Comparison of ENCODE assay signal across 9 mouse cellular contexts in the genomic region with DNA sequence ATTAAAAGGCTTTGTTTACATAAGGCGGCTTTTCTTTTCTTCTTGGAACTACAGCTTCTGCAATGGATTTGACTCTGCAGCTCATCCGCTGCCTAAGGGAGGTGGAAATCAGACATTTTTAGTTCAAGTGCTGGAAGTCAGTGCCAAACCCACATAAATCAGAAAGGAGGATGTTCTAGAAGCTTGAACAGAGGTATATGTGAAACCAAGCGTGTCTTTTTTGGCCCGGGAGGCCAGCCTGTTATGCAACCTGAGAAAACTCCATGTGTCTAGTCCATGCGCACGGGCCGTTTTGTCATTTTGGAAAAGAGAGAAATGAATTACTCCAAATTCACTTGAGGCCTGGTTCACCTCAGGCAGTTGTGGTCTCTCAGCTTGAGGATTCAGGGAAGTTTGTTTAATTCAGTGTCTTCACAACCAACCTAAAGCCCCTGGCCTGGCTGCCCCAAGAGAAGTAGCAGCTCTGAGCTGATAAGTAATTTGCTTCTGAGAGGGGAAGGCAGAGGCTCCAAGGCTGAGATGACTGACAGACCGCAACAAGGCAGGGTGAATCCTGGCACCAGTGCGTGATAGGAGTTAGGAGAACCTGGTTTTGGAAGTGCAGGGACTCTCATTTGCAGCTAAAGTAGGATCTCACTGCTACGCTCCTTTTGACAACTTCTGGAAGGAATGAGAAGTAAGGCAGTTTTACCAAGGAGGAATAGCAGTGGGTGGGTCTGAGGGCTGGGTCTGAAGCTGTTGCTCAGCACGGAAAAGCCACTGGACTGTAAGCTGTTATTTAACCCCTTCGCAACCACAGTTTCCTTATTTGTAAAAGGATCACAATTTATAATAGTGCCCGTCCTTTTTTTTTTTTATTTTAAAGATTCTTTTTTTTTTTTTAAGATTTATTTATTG. TPM values are rescaled to one million over a fixed set of nuclear protein-coding genes. Genes with fewer than 3 reads are reported as not detected.
DNase-seq lines count a peak whose midpoint lies in the region; ATAC-seq lines count a peak whose summit lies in the region.
"Had no signal": no experiment of that assay in that cellular context is flagged by ENCODE, and none has a peak within 500 bp of the region (broad histone marks: within the 10 kb centered on the region; RNA-seq: fewer than 3 reads in every experiment).

No protein-coding gene starts in this region.

- ATAC-seq in embryonic facial prominence, embryonic 13.5 days (ENCODE audit: insufficient number of reproducible peaks, insufficient read depth, low FRiP score, low TSS enrichment, low read depth) = no peak
- peak; percentile 61 for ATAC-seq in megakaryocyte progenitor cell, adult 5-6 weeks (replicated peaks; ENCODE audit: poor library complexity)

- WGBS in embryonic facial prominence, embryonic 13.5 days = 57% methylated on average over 13 of the region's 13 CpGs
- WGBS in embryonic facial prominence, embryonic 10.5 days = 78% methylated on average over 13 of the region's 13 CpGs

- no peak overlapping the region for H3K9ac ChIP-seq in embryonic facial prominence, embryonic 13.5 days

- 0 out of 2 replicates have a peak overlapping the region, but pooled peaks have one; percentile 13 for H3K27ac ChIP-seq in embryonic facial prominence, embryonic 13.5 days
- H3K27ac ChIP-seq in embryonic facial prominence, embryonic 10.5 days (replicated peaks) = no peak overlapping the region
- H3K27ac ChIP-seq: heart, adult 2 months had no signal

- H3K4me3 ChIP-seq in embryonic facial prominence, embryonic 13.5 days = no peak overlapping the region
- no peak overlapping the region for H3K4me3 ChIP-seq in embryonic facial prominence, embryonic 10.5 days
- H3K4me3 ChIP-seq: heart, adult 2 months had no signal

- no peaks in the 10 kb centered on the region for H3K9me3 ChIP-seq in embryonic facial prominence, embryonic 13.5 days
- H3K9me3 ChIP-seq in embryonic facial prominence, embryonic 10.5 days = no peaks in the 10 kb centered on the region

- DNase-seq in embryonic facial prominence, embryonic 10.5 days (ENCODE audit: low spot score) = no peak
- DNase-seq in right cerebral cortex, adult 18-20 months = peak; percentile 66
- DNase-seq in right cerebral cortex, postnatal 4 days = no peak
- DNase-seq in cerebellum, postnatal 14 days = peak; percentile 74 to 76
- DNase-seq in heart, adult 8-10 months (ENCODE audit: low spot score) = no peak
- no peak for DNase-seq in frontal cortex, postnatal 10 days (ENCODE audit: low spot score in 2 of 2)
- DNase-seq: heart, adult 2 months had no signal

- H3K4me1 ChIP-seq in embryonic facial prominence, embryonic 13.5 days = peaks cover 7% of the 10 kb centered on the region
- 0 out of 2 replicates have a peak, but pooled peaks cover 8% of the 10 kb centered on the region for H3K4me1 ChIP-seq in embryonic facial prominence, embryonic 10.5 days

- H3K36me3 ChIP-seq in embryonic facial prominence, embryonic 13.5 days = no peaks in the 10 kb centered on the region
- no peaks in the 10 kb centered on the region for H3K36me3 ChIP-seq in embryonic facial prominence, embryonic 10.5 days (replicated peaks)

- H3K4me2 ChIP-seq in embryonic facial prominence, embryonic 13.5 days = no peak overlapping the region

- no peaks in the 10 kb centered on the region for H3K27me3 ChIP-seq in embryonic facial prominence, embryonic 13.5 days
- H3K27me3 ChIP-seq in embryonic facial prominence, embryonic 10.5 days (replicated peaks; ENCODE audit: low read depth, poor library complexity, severe bottlenecking) = no peaks in the 10 kb centered on the region

RNA-seq across cellular contexts. Expression of a gene that starts 13.5 kb away (rescaled TPM):
- polyA plus RNA-seq in embryonic facial prominence, embryonic 13.5 days (2015; fragmentation: Nextera tagmentation; extraction: Ambion mirVana) = 8.9 and 10.4 TPM in 2 replicates
- 17.4 and 18.3 TPM in 2 replicates for polyA plus RNA-seq in embryonic facial prominence, embryonic 10.5 days (2016; fragmentation: Nextera tagmentation; extraction: Ambion mirVana)
- total RNA-seq in megakaryocyte progenitor cell, adult 5-6 weeks (2015) = 121 and 122 TPM in 2 replicates
- total RNA-seq in megakaryocyte progenitor cell, adult 5-6 weeks (2017) = 48.6 and 53.3 TPM in 2 replicates
- 10 to 100 TPM; 63.9 to 70.3 (median 66.7) TPM for total RNA-seq in heart, adult 8-10 months (2022)

Comparison
In these comparisons a context has a peak if more than half of its experiments do, and no peak if none do; other contexts are left out.
1. DNase-seq: peak in right cerebral cortex, adult 18-20 months (single experiment) and cerebellum, postnatal 14 days (2 of 2); none in embryonic facial prominence, embryonic 10.5 days (single experiment), right cerebral cortex, postnatal 4 days (single experiment), heart, adult 8-10 months (single experiment) and frontal cortex, postnatal 10 days (0 of 2).